Mouse (Mus musculus): ENCODE results near the gene Erlec1. TPM values are rescaled to one million over a fixed set of nuclear protein-coding genes. Genes with fewer than 3 reads are reported as not detected.

Erlec1 gene
- polyA plus RNA-seq, 1 experiment, result 108 TPM

GRCm38 (mm10) chr11:30953469-30954154 lies 523 bp downstream of the Erlec1 start:
- no peaks in the 10 kb centered on the region for H3K4me1 ChIP-seq (ENCODE audit: control insufficient read depth, insufficient read depth, low read length)
- H3K4me3 ChIP-seq (ENCODE audit: insufficient read depth, low read length), result peak overlapping the region; percentile 72
- peak overlapping the region; percentile 23 for H3K27ac ChIP-seq (ENCODE audit: insufficient read depth, low read length)
- TF ChIP-seq CTCF (IDR thresholded peaks at IDR 0.05; ENCODE audit: borderline replicate concordance, insufficient read depth, low read length) (no peak), POLR2A (IDR thresholded peaks at IDR 0.05; ENCODE audit: low read depth, low read length) (no peak; the same call in 1 of the 2 replicates)

GRCm38 (mm10) chr11:30952829-30953228 lies 1.3 kb downstream of the Erlec1 start:
- Histone ChIP-seq H3K27ac (ENCODE audit: insufficient read depth, low read length) (no peak overlapping the region), H3K4me1 (ENCODE audit: control insufficient read depth, insufficient read depth, low read length) (no peaks in the 10 kb centered on the region), H3K4me3 (ENCODE audit: insufficient read depth, low read length) (peak overlapping the region; percentile 72)
- TF ChIP-seq CTCF (IDR thresholded peaks at IDR 0.05; ENCODE audit: borderline replicate concordance, insufficient read depth, low read length), result no peak

- TF ChIP-seq CTCF (IDR thresholded peaks at IDR 0.05; ENCODE audit: borderline replicate concordance, insufficient read depth, low read length), result no peak
- no peak for TF ChIP-seq POLR2A (IDR thresholded peaks at IDR 0.05; ENCODE audit: low read depth, low read length)
- Histone ChIP-seq H3K4me3 (ENCODE audit: insufficient read depth, low read length) (no peak overlapping the region), H3K4me1 (ENCODE audit: control insufficient read depth, insufficient read depth, low read length) (no peaks in the 10 kb centered on the region), H3K27ac (ENCODE audit: insufficient read depth, low read length) (no peak overlapping the region)
These were observed 10.6 kb downstream of the Erlec1 start for GRCm38 (mm10) chr11:30943522-30943921.

- H3K27ac ChIP-seq (ENCODE audit: insufficient read depth, low read length), result no peak overlapping the region
- H3K4me3 ChIP-seq (ENCODE audit: insufficient read depth, low read length), result no peak overlapping the region
- TF ChIP-seq POLR2A (IDR thresholded peaks at IDR 0.05; ENCODE audit: low read depth, low read length), result no peak
- TF ChIP-seq CTCF (IDR thresholded peaks at IDR 0.05; ENCODE audit: borderline replicate concordance, insufficient read depth, low read length), result no peak
- H3K4me1 ChIP-seq (ENCODE audit: control insufficient read depth, insufficient read depth, low read length), result no peaks in the 10 kb centered on the region
These were observed 25.6 kb downstream of the Erlec1 start for GRCm38 (mm10) chr11:30928498-30928897.

- Histone ChIP-seq H3K27ac (ENCODE audit: insufficient read depth, low read length) (no peak overlapping the region), H3K4me1 (ENCODE audit: control insufficient read depth, insufficient read depth, low read length) (no peaks in the 10 kb centered on the region), H3K4me3 (ENCODE audit: insufficient read depth, low read length) (no peak overlapping the region)
- TF ChIP-seq POLR2A (IDR thresholded peaks at IDR 0.05; ENCODE audit: low read depth, low read length) (no peak), CTCF (IDR thresholded peaks at IDR 0.05; ENCODE audit: borderline replicate concordance, insufficient read depth, low read length) (no peak)
These were observed 26.1 kb downstream of the Erlec1 start for GRCm38 (mm10) chr11:30928079-30928478.

- no peak overlapping the region for H3K27ac ChIP-seq (ENCODE audit: insufficient read depth, low read length)
- H3K4me1 ChIP-seq (ENCODE audit: control insufficient read depth, insufficient read depth, low read length), result no peaks in the 10 kb centered on the region
- TF ChIP-seq CTCF (IDR thresholded peaks at IDR 0.05; ENCODE audit: borderline replicate concordance, insufficient read depth, low read length) (no peak), POLR2A (IDR thresholded peaks at IDR 0.05; ENCODE audit: low read depth, low read length) (no peak)
- H3K4me3 ChIP-seq (ENCODE audit: insufficient read depth, low read length), result no peak overlapping the region
These were observed 30.9 kb downstream of the Erlec1 start for GRCm38 (mm10) chr11:30923283-30923682.

- H3K4me1 ChIP-seq (ENCODE audit: control insufficient read depth, insufficient read depth, low read length), result no peaks in the 10 kb centered on the region
- H3K4me3 ChIP-seq (ENCODE audit: insufficient read depth, low read length), result no peak overlapping the region
- no peak overlapping the region for H3K27ac ChIP-seq (ENCODE audit: insufficient read depth, low read length)
- TF ChIP-seq CTCF (IDR thresholded peaks at IDR 0.05; ENCODE audit: borderline replicate concordance, insufficient read depth, low read length) (no peak), POLR2A (IDR thresholded peaks at IDR 0.05; ENCODE audit: low read depth, low read length) (no peak)
These were observed 33.5 kb downstream of the Erlec1 start for GRCm38 (mm10) chr11:30920641-30921040.

GRCm38 (mm10) chr11:30912311-30912710 lies 41.8 kb downstream of the Erlec1 start:
- Histone ChIP-seq H3K27ac (ENCODE audit: insufficient read depth, low read length) (no peak overlapping the region), H3K4me3 (ENCODE audit: insufficient read depth, low read length) (no peak overlapping the region)
- TF ChIP-seq POLR2A (IDR thresholded peaks at IDR 0.05; ENCODE audit: low read depth, low read length) (no peak), CTCF (IDR thresholded peaks at IDR 0.05; ENCODE audit: borderline replicate concordance, insufficient read depth, low read length) (no peak)

GRCm38 (mm10) chr11:30899312-30899711 lies 54.8 kb downstream of the Erlec1 start:
- H3K4me1 ChIP-seq (ENCODE audit: control insufficient read depth, insufficient read depth, low read length), result no peaks in the 10 kb centered on the region
- no peak overlapping the region for H3K4me3 ChIP-seq (ENCODE audit: insufficient read depth, low read length)
- H3K27ac ChIP-seq (ENCODE audit: insufficient read depth, low read length), result no peak overlapping the region
- no peak for TF ChIP-seq POLR2A (IDR thresholded peaks at IDR 0.05; ENCODE audit: low read depth, low read length)
- no peak for TF ChIP-seq CTCF (IDR thresholded peaks at IDR 0.05; ENCODE audit: borderline replicate concordance, insufficient read depth, low read length)

More at GRCm38 (mm10) chr11:30912311-30912710, 41.8 kb downstream of the Erlec1 start:
- no peaks in the 10 kb centered on the region for H3K4me1 ChIP-seq (ENCODE audit: control insufficient read depth, insufficient read depth, low read length)

- TF ChIP-seq POLR2A (IDR thresholded peaks at IDR 0.05; ENCODE audit: low read depth, low read length) (no peak), CTCF (IDR thresholded peaks at IDR 0.05; ENCODE audit: borderline replicate concordance, insufficient read depth, low read length) (no peak)
- Histone ChIP-seq H3K27ac (ENCODE audit: insufficient read depth, low read length) (no peak overlapping the region), H3K4me1 (ENCODE audit: control insufficient read depth, insufficient read depth, low read length) (no peaks in the 10 kb centered on the region), H3K4me3 (ENCODE audit: insufficient read depth, low read length) (no peak overlapping the region)
These were observed 57.9 kb downstream of the Erlec1 start for GRCm38 (mm10) chr11:30896201-30896600.
